Mouse (Mus musculus) kidney, adult 18-20 months (tissue): ENCODE data around the gene Plekha8.

ENCODE experiments used
- DNase-seq: peaks from one replicate; pipeline ENCODE4 v3.0.0; 2021

The Plekha8 gene

DNA sequence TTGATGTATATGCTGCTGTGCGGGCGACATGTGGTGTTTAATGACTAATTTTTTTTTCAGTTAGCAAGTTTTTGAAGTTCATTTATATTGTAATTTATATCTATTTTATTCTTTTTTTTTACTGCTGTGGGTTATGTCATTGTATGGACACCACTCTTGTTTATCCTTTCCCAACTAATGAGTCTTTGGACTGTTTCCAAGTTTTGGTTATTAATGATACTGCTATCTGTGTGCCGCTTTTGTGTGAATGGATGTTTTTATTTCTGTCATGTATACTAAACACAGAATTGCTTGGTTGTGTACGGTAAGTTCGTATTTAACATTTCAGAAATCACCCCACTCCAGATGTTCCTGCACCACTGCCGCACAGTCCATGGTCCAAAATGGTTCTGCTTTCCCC, 63.0 kb downstream of the Plekha8 start:
- DNase-seq = no peak

DNA sequence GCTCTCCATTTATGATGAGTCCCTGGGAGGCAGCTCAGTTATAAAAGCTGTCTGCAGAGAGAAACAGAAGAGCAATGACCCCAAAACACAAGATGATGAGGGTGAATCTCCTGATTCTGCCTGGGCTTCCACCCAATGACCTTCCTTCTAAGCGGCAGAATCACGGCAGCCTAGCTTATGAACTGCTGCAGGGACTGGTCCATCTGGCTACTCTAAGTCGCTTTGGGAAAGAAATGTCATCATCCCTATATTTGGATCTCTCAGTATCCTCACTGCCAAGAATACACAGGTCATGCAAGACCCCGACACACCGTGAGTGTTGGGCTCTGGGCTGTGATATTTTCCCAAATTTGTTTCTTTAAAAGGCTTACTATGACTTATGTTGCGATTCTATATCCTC, 75.0 kb downstream of the Plekha8 start:
- no peak for DNase-seq

DNA sequence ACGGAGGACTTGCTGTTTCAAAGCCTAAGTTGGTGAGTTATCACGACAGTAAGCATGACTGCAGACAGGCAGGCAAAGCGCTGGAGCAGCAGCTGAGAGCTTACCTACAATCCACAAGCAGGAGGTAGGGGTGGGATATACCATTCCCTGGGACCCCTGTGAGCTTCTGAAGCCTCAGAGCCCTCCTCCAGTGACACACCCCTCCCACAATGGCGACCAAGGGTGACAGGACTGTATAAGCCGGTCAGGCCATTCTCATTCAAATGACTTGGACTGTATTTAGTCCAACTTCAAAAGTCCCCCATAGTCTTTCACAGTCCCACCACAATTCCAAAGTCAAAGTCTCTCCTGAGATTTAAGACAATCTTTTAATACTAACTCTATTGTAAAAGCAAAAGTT, 78.0 kb downstream of the Plekha8 start:
- no peak for DNase-seq

DNA sequence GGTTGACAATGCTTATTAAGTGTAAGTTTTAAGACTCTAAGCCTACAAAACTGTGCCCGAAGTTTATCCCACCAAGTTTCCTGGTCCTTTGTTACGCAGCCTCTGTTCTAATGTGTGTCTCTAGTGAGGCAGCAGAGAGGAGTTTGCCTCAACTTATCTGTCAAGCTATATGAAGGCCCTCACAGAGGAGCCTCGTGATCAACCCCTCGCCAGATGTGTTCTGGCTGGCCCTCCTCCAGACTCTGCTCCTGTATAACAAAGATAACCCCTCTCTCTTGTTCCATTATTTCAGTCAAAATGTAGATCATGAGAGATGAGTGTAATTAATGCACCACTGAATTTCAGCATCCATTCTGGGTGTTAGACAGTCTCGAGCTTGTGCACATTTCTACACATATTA, 84.8 kb downstream of the Plekha8 start:
- no peak for DNase-seq

DNA sequence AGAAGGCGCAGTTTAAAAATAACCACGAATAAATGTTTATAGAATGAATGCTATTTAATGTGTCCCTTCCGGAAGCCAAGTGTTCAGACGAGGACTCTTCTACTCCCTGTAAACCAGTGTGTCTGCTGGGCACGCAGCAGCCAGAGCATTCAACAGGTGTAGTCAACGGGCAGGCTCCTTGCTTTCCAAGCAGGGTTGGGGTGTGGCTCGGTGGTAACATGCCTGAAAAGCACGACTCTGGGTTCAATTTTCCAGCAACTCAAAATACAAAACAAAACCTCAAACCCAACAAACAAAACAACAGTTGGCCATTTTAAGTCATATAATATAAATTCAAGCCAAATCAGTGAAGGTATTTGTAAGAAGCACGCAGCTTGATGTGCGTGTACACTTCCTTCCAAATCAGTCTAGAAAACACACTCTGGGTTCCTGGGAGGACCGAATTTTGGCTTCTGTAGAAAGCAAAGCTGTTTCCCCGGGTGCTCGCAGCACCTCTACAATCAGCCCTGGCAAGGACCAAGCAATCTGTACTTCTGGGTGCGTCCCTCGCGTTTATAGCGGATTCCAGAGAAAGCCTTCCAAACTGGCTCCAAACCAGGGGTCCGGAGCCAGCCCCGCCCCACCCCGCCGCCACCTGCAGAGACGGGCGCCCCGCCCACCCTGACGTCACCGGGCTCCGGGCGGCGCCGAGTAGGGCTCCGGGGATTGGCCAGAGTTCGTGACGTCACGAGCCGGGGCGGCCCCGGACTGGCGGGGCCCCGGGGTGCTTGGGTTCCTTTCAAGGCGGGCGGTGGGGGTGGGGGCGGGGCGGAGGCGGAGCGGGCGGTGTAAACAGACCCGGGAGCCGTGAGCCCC, 86.2 kb downstream of the Plekha8 start, which contains the start of gene Mturn:
Gene Mturn (plus strand): TSS at position 734 of the 855 bp plus-strand sequence.
- peak; percentile 100 for DNase-seq

DNA sequence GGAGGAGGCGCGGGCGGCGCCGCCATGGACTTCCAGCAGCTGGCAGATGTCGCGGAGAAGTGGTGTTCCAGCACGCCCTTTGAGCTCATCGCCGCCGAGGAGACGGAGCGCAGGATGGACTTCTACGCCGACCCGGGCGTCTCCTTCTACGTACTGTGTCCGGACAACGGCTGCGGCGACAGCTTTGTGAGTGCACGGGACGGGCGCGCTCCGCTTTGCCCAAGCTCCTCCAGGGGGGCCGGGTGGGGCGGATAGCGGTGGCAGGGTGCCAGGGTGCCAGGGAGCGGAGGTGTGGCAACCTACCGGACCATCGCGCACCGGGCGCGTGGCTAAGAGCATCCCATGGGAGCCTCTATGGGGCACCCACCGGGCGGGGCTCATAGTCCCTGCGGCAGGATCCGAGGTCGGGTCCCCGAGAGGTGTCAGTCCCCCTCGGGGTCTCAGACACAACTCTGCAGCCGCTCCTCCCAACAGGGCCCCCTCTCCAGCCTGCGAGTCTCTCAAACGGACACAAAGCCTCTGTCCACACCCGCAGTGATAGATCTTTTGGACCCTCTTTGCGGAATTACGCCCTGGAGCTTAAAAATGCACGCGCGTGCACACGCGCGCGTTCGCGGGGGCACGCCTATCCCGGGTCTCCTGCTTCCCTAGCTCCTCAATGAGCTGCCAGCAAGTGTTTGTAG, 87.0 kb downstream of the Plekha8 start:
- no peak for DNase-seq

DNA sequence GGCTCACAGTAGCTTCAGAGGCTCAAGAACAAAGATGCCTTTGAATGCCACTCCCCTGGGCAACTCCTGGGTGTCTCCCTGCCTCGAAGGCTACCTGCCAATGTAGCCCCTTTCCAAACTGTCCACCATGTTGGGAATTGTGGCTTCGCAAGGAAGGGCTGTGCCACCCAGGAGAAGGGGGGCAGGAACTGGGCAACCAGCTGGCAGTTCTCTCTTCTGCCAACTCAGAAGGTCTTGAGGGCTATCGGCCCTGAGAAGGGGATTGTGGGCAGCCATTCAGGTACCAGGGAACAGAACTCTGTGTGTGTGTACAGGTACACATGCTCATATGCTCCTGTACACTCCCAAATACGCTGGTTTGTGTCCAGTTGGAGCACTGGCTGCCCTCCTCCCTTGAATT, 89.2 kb downstream of the Plekha8 start:
- no peak for DNase-seq

DNA sequence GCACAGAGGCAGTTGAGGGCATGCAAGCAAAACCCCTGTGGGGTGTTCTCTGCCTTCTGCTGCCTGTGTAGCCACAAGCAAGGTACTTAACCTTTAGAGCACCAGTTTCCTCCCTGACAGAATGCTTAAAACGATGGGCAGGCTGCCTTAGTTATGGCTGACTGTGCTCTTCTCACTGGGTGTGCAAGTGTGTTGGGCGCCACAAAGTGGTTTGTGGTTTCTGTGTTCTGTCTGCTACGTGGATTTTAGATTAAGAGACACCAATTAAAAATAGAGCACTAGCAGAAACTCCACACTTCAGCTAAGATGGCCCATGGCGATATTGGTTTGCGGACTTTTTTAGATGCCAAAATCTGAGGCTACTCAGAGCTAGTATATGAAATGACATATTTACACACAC, 90.2 kb downstream of the Plekha8 start:
- no peak for DNase-seq

DNA sequence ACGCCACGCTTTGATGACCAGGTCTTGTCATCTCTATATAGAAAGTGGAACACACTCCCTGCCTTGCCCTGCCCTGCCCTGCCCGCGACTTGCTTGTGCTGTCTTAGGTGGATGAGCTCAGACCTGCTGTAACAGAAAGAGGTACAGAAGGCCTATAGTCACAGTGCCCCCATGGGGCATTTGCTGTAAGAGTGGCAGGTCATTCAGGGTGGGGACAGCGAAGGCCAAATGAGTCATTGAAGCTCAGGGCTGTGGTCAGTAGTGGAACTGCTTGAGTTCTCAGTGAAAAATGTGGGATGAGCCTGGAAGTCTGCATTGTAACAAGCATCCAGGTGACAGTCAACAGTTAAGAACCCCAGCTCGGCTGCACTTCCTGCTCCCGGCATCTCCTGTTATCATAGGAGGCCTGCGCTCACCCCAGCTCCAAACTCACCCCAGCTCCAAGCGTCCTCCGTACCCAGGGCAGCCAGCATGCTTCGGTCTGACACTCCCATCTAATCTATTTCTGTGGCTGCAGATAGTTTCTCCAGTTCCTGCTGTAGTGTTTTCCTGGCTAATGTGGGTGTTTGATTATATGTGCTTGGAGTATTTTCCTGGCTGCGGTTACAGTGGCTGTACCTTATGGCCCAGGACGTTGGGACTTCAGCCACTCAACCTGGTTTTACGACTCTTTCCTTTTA, 90.9 kb downstream of the Plekha8 start:
- no peak for DNase-seq

DNA sequence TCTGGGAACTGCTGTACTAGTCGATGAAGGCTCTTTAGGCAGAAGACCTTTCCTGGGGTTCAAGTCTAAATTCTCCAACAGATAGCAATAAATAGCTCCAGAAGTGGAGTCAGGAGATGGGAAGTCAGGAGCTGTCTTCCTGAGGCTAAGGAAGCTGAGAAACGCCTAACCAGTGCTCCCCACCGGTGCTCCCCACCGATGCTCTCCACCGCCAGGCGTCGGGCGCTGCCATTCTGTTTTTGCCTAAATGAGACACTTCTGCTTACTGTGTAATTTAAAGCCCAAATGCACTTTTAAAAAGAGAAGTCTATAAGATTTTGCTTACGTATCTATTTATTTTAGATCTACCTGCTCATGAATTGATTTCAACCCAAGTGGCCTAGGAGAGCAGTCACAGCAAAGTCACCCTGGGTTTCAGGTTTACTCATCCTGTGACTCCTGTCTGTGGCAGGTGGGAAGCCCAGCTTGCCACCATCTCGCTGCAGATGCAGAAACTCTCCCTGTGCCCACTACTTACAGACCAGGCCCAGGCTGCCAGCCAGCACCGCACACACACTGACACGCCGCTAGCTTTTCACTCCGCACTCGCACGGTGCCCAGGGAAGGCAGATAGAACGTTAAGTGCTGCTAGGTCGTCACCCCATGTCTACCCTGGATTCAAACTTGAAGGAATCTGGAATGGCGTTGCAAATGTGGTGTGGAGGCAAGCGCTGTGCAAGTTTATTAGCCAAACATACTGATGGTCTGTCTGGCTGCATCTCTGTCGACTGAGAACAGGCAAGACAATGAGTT, 92.2 kb downstream of the Plekha8 start:
- no peak for DNase-seq

DNA sequence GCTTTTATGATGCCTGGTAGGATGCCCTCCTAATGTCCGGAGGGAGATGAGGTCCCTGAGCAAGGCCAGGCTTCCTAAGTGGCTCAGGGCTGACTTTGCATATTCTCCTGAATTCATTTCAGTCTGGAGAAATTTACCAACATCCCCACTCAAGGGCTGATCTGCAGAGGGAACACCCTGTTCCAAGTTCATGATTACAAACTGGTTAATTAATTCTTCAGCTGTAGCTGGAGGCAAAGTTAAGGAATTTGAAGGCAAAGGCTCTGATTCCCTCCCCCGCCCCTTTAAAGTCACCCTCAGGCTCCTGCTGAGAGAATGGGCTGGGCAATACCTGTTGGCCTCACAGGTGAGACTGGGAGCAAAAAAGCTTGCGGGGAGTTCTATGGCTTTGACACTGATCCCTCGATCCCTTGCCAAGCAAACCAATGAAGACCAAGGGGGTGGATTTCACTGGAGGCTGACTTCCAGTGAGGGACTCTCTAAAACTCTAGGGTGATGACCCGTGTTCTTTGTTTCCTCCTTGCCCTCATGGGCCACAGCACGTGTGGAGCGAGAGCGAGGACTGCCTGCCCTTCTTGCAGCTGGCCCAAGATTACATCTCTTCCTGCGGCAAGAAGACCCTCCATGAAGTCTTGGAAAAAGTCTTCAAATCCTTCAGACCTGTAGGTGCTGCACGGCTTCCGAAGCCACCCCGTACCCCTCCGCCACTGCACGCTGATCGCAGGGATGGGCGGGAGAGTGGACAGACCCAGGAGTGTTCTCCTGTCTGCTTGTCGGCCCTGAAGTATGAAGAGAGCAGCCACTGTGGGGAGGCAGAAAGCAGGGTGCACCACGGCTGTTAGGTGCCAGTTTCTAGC, 93.8 kb downstream of the Plekha8 start:
- DNase-seq = peak; percentile 52

DNA sequence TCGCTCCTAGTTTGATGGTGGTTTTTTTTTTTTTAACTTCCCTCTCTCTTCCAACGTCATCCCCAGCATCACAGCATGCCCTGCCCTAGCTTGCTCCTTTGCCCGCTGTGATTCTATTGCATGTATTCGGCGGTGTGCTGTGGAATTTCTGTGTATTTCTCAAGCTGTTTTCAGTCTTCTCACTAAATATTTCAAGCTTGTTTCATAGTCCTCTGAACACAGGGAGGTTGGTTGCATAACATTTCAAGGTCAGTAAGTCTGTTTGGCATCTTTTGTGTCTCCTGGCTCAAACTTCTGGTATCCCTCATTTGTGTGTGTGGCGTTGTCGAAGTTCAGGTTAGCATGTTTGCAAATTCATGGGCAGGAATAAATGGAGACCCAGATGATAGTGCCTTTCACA, 94.8 kb downstream of the Plekha8 start:
- DNase-seq = peak; percentile 30

DNA sequence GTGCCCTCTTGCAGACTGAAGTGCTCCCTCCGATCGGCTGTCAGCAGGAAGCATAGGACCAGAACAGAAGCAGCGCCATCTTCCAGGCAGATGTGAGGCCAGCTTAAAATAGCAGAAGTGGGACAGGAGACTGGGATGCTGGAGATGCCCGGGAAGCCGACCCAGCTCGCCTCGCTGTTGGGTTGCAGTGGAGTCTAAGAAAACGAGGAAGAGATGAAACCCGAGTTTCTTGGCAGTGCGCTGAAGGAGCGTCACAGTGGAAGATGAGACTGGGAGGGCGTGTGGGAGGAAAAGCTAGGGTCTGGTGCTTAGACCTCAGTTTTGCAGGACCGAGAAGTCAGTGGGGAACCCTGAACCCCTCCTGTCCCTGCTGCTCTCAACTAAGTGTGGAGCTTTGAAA, 95.9 kb downstream of the Plekha8 start:
- DNase-seq = no peak

DNA sequence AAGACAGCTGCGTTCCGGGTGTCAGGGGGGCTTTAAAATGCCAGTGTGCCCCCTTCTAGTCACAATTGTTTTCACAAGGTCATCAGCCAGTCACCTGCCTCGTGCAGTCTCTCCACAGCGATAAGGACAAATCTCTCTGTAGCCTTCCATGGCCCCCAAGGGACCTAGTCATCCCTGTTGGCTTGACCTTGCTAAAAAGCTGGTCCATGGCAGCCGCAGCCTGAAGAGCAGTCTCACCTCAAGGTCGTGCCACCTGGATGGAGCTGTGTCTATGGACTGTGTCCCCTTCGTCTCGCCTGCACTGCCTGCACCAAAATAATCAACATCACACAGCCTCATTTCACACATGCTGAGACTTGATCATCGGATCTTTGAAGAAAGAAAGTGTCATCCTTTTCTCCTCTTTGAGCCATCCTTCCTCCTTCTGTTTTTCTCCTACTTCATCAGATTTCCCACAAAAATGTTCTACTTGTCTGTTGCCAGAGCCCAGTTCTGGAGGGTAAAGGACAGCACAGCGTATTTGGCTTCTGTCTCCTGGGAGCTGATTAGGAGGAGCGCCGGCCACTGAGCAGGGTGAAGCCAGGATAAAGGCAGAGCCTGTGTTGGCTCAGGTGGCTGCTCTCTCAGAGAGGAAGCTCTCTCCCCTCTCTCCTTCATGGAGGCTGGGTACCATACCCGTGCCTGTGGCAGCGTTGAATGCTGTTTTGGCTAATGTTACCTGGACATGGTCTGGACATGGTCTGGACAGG, 96.6 kb downstream of the Plekha8 start:
- DNase-seq = no peak

DNA sequence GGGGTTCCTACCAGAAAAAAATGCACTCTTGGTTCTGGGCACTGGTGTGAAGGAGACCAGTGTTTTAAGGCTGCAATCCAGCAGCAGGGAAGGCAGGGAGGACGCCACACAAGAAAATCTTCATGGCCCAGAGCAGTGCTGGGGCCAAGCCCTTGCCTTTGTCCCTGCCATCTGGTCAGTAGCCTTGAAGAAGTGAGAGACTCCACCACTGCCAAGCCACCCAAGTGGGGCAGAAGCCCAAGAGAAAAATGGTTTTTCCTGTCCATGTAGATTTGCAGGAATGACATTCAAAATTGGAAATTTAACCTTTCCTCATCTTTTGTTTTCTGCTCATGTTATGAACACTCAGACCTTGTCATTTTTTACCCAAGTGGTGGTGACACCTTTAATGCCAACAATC, 97.3 kb downstream of the Plekha8 start:
- no peak for DNase-seq

DNA sequence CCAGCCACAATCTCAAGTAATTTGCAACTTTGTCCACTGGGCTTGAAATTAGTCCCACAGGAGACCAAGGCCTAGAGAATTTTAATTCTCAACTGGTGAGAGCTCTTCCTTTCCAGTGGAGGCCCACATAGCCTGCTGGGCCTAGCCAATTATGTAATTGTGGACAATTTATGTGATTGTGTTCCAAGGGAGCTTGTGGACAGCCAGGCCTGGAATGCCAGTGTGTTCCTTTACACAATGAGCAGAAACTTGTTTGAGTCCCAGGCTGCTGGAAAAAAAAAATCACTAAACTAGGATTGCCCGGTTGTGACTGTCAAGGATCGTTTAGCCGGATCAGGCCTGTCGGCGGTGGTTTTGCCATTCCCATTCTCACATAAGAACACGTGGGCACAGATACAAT, 98.4 kb downstream of the Plekha8 start:
- DNase-seq = no peak
